Mouse (Mus musculus) adrenal gland (tissue): ENCODE data around the gene Gm884.

ENCODE experiments used
- intact Hi-C: fragments of 180-260 bp; cut with DNase I; formaldehyde crosslinking; loops from one replicate; pipeline ENCODE4 v1.15.1; 2025
- long read RNA-seq, 2 experiments: library from polyadenylated mRNA; unstranded; transcript quantifications; one replicate each; pipeline ENCODE4 v2.0.0; 2020; ENCODE audit warnings: borderline replicate concordance in 1 of 2; ENCODE audit not compliant: insufficient replicate concordance in 1 of 2

Gm884 gene
- long read RNA-seq, experiment 1 = 0 reads
- long read RNA-seq, experiment 2 = 0 reads

GRCm38 (mm10) chr11:103621040-103621439 is at the start of gene Gm884:
Gm884 (minus strand) TSS chr11:103621140.
- intact Hi-C loops = no loop called here

- intact Hi-C loops = no loop called here
These were observed 46.0 kb upstream of the Gm884 start for GRCm38 (mm10) chr11:103666907-103667426.

- intact Hi-C loops = no loop called here
These were observed 45.4 kb upstream of the Gm884 start for GRCm38 (mm10) chr11:103666181-103666906.

GRCm38 (mm10) chr11:103665695-103666094 is 44.8 kb upstream of the Gm884 start:
- intact Hi-C loops = no loop called here

GRCm38 (mm10) chr11:103663119-103663518 is 42.2 kb upstream of the Gm884 start:
- intact Hi-C loops = no loop called here

- intact Hi-C loops = no loop called here
These were observed 41.6 kb upstream of the Gm884 start for GRCm38 (mm10) chr11:103662546-103662945.

- intact Hi-C loops = no loop called here
These were observed 40.9 kb upstream of the Gm884 start for GRCm38 (mm10) chr11:103661863-103662262.

GRCm38 (mm10) chr11:103658189-103658588 is 37.2 kb upstream of the Gm884 start:
- intact Hi-C loops = no loop called here

- intact Hi-C loops = no loop called here
These were observed 35.6 kb upstream of the Gm884 start for GRCm38 (mm10) chr11:103656520-103656919.

GRCm38 (mm10) chr11:103653359-103653965 is 32.5 kb upstream of the Gm884 start:
- intact Hi-C loops = no loop called here

GRCm38 (mm10) chr11:103651426-103651825 is 30.5 kb upstream of the Gm884 start:
- intact Hi-C loops = no loop called here

GRCm38 (mm10) chr11:103649983-103650493 is 29.1 kb upstream of the Gm884 start:
- intact Hi-C loops = no loop called here

- intact Hi-C loops = no loop called here
These were observed 28.5 kb upstream of the Gm884 start, which contains the start of gene Rprml for GRCm38 (mm10) chr11:103649301-103649982. Rprml (plus strand) TSS chr11:103649570.

GRCm38 (mm10) chr11:103648656-103649055 is 27.7 kb upstream of the Gm884 start:
- intact Hi-C loops = no loop called here

- intact Hi-C loops = no loop called here
These were observed 27.1 kb upstream of the Gm884 start for GRCm38 (mm10) chr11:103647921-103648620.

- intact Hi-C loops = no loop called here
These were observed 25.4 kb upstream of the Gm884 start for GRCm38 (mm10) chr11:103646301-103646700.

GRCm38 (mm10) chr11:103645731-103646130 is 24.8 kb upstream of the Gm884 start:
- intact Hi-C loops = no loop called here

GRCm38 (mm10) chr11:103643211-103643610 is 22.3 kb upstream of the Gm884 start:
- intact Hi-C loops = no loop called here

GRCm38 (mm10) chr11:103639407-103639946 is 18.5 kb upstream of the Gm884 start:
- intact Hi-C loops = loop anchor here (1.0 to 5.0 kb wide), 3 partner anchors 38 to 273 kb away; no protein-coding TSS in a partner anchor

- intact Hi-C loops = loop anchor here (1.0 to 5.0 kb wide), 3 partner anchors 39 to 274 kb away; no protein-coding TSS in a partner anchor
These were observed 17.9 kb upstream of the Gm884 start, which contains the start of gene Lyzl6 for GRCm38 (mm10) chr11:103638790-103639189. Lyzl6 (minus strand) TSS chr11:103638890.
